Mouse (Mus musculus) spleen, postnatal 10 days (tissue): Measurements from ENCODE around the gene Mrpl39.

Experiments used
- DNase-seq, 2 experiments: peaks; one replicate each; pipeline ENCODE4 v3.0.0; 2021 to 2022; ENCODE audit warnings: low spot score in 2 of 2

The Mrpl39 gene

DNA sequence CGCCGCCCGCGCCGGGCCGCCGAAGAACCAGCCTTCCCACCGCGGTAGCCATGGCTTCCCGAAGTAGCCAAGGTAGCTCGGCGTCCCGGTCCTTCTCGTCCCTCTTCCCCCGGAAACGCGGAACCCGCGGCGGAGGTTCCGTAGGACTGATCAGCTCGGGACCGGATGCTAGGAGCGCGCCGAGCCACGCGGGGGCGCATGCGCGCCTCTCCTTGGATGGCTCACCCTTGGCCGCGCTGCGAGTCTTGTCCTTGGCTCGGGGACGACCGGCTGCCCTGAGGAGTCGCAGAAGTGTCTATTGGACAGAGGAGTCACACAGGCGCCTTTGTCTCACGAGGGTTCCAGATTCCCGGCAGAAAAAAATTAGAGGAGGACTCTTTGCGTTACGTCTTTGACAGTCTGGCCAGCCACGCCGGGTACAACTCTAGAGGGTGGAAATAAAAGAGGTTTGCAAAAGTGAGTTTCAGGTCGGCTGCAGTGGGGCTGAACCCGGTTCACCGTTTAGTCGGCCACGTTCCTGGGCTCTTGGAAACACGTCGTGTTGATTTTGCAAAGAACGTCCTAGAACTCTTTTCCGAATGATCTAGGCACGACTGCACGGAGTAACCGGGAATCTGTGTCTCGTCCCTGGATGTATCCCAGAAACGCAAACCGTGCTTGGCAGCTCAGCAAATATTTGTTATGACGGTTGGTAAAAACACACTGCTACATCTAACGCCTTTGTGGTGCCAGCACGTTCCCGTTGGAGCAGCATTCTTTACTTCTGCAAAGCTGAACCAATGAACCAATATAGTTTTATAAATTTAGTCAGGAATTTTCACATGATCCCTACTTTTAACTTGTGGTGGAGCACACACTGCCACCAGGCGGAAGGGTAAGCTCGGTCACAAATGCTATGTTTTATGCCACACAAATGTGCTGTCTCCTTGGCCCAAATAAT, at the start of gene Mrpl39:
Gene Mrpl39 (minus strand): TSS at position 577 of the 940 bp plus-strand sequence.
- DNase-seq, result peak; percentile 94 to 95

DNA sequence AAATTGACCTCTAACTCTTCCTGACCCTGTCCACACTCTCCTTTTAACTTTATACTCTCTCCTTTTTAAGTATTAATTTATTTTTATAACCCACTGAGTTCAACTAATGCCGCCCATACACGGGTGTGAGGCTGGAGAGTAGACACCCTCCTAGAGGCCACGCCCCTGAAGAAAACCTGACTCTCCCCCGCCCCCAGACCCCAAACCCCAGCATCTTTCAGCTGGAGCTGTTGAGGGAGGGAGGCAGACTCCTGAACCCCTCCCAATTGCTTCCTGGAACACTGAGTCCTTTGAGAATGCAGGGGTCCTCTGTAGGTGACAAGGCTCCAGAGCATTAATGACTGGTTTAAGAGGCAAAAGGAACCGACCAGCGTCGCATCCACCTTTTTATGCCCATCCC, 49.4 kb upstream of the Mrpl39 start:
- DNase-seq, result no peak

DNA sequence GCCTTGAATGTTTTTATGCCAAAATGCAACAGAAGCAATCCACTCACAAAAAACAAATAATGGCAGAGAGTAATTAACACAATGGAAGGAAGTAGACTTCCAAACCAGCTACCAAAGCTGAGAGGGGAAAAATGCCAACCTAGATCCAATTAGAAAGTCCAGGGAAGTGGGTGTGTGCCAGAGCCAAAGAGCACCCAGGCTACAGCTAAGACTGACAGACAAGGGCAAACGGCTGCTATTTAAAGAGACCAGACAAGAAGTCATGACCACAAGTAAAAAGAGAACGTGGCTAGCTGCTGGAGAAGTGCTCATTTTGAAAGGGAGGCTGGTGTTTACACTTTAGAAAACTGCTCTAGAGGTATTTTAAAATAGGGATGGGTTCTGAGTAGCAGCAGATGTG, 47.7 kb upstream of the Mrpl39 start:
- DNase-seq, result no peak

DNA sequence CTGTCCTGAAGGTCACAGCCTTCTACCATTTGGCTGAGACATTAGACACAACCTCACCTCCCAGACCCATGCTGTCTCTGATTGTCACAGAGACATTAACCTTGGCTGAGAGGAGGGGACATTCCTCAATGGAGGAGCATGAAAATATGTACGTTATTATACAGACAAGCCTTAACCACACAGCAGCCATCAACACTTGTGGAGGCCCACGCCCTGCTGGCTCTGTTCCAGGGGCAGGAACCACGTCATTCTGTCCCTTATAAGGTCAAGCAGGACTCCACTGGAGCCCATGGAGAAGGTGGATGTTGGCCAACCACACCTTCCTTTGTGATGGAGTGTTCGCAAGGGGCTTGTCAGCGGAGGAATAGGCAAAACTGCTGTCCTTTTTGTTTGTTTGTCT, 44.2 kb upstream of the Mrpl39 start:
- DNase-seq, result no peak

DNA sequence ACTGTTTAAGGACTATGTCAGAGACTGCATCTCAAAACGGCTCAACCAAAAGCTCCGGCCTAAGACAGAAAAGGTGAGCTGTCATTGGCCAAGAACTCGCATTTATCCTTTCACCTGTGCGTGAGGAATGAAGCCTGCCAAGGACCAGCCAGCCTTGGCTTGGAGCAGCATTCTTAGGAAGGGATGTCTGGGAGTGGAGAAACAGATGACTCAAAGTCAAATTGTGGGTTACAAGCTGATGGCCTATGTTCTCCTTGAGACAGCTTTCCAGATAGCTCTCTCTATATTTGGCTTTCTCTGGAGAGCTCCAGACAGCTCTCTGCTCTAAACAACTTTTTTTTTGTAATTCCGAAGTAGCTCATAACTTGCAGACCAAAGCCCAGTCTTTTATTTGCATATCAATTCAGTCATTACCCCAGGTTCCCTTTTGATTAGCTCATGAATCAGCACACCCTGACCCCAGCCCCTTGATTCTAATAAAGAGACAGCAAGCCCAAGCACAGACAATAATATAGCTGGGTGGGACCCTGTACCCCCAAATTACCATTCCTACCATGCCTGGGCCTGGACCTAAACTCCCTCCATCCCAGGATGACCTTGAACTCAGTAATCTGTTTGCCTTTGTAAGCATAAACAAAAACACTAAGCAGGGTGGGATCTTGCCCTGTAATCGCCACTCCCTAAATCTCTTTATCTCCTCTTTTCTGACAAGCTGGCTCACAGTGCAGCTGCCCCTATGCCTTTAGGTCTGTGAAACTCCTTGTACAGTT, 43.5 kb upstream of the Mrpl39 start:
- DNase-seq, result no peak

DNA sequence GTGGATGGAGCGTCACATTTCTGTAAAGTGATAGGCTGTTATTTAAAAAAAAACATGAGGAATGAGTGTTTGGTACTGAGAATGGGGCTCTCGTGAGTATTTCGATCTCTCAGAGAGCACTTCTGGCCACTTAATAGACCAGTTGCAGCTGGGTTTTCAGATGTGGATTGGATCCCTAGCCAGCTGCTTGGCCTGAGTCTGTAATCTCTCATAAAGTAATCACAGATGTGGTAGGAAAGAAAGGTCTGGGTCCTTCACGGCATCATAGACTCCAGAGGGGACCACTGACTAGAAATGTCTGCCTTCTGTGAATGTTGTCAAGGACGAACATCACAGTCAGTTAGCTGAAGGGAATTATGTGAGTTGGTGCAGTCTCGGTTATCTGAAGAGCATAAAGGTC, 42.9 kb upstream of the Mrpl39 start:
- no peak for DNase-seq

DNA sequence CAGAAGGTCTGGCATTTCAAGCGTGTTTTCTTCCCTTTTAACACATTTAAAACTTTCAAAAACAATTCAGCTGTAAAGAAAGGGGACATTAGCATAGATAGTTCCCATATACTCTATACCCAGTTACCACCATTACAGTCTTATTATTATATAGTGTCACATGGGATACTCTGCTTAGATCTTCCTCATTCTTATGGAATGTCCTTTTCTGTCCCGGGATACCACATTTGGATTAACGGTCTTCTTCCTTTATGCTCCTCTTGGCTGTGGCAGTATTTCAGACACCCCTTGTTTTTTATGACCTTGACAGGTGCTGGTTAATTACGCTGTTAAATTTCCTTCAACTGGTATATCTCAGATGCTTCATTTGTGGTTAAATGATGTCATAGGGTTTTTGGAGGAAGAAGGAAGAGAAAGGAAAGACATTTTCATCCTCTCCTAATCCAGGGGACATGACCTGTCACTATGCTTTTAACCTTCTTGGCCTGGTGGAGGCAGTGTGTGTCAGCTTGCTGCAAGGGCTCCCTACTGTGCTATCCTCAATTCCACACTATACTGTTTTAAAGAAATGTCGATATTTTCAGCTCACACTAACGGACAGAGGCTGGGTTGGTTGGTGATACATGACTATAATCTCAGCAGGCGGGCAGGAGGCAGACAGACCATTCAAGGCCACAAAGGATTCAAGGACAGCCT, 40.7 kb upstream of the Mrpl39 start:
- DNase-seq, result no peak

DNA sequence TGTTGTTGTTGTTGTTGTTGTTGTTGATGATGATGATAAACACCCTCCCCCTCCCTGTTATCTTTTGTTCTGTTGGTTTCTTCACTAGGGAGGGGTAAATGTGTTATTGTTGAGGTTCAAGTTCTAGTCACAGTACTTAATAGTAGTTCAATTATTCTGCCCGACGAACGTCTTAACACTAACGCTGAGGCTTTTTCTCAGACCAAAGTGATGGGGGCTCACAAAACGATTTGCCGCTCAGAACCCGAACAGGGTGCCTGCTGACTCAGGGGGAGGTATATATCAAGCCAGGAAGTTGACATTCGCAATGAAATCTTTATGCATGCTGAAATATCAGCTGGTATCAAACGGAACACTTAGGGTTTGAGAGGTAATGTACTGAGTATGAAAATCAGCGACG, 39.8 kb upstream of the Mrpl39 start:
- no peak for DNase-seq

DNA sequence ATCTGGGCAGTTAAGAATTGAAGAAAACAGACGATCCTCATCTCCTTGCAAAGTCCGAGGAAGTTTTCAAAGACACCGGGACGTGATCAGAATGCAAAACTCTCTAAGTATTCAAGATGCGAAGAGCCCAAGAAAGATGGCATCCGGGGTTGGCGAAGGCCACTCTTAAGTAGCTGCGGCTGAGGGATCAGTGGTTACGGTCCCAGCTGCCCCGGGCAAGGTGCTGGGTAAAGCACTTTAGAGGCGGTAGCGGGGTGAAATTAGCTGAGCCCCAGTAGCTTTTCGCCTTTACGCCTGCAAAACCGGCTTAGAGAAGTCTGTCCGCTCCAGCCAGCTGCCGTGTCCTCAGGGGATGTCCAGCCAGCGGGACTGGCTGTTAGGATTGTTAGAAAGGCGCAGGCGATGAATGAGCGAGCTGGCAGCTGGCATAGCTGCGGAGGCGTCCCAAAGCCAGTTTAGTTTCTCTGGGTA, 39.3 kb upstream of the Mrpl39 start:
- no peak for DNase-seq

DNA sequence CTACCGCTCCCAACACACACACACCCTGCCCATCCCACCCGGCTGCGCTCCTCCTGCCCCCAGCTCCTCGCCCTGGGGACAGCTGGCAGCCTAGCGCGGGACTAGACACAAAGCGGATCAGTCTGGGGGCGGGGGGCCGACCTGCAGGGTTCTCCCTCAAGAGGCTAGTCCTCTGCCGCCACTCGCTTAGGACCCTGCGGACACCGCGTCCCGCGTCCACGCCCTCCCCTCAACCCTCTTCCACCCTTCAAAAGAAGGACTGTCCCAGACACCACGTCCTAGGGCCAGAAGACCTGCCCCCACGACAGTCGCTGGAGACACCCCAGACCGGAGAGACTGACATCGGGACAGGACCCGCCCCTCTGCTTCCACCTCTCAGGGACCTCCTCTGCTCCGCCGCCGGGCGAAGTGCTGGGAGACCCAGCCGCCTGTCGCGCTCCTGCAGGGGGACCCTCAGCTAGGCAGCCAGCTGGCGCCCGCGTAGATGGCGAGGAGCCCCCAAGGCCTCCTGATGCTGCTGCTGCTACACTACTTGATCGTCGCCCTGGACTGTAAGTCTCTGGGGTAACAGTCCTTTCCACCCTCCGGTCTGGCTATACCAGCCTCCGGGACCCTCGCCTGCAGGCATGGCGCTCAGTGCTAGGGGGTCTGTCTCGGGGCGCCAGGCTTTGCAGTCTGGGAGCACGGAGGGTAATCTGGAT, 38.6 kb upstream of the Mrpl39 start, which contains the start of gene Jam2:
Gene Jam2 (plus strand): TSS at position 121 of the 701 bp plus-strand sequence.
- DNase-seq, result peak; percentile 5 to 19

DNA sequence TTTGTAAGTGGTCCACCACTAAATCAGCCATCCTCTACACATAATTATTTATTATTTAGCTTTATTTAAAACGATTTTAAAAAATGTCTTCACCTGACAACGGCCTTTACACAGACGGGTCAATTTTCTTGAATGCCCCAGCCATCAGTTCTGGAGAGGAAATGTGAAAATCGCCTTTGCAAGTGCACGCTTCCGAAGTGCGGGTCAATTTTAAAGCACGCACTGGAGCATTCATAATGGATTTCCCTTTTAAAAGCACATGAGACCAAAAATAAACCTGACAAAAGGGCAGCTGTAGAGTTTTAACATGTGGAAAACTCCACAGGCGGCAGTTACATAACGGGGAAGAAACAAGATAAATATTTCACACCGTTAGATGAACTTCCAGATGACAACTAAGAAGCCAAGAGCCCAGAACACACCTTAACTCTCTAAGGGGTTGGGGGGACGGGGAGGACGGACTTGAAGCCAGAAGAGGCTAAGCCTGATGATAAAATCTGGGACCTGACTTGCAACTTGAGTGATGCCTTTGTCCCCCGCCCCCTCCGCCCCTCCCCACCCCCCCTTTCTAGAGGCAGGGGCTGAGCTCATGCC, 37.8 kb upstream of the Mrpl39 start:
- DNase-seq, result no peak

DNA sequence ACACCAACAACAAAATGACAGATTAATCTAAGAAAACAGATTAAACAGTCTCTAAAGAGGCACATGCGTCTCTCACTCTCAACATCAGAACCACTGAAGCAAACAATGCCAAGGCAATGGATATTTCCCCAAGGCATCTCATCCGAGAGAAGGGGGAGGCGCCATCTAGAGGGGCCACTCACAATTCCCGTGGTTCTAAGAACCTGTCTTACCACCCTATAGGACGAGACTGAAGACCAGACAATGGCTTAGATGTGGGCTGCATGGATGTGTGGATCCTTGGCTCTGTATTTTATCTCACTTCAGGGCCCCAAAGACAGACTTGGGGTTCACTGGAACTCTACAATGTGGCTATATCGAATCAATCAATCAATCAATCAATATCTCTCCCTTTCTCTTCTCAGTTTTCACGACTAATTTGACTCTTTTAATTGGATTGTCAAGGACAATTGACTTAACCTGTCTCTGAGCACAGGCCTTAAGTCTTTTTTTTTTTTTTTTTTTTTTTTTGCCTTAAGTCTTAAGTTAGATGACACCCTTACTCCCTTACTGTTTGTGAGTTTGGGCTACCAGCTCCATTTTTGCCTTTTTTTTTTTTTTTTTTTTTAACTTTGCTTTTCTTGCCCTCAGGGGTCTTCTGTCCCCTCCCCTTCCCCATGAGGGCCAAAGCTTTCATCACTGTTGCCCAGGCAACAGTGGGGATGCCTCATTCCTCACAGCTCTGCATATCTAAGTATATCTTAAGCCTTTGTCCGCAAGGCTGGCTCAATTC, 37.1 kb upstream of the Mrpl39 start:
- DNase-seq, result no peak

DNA sequence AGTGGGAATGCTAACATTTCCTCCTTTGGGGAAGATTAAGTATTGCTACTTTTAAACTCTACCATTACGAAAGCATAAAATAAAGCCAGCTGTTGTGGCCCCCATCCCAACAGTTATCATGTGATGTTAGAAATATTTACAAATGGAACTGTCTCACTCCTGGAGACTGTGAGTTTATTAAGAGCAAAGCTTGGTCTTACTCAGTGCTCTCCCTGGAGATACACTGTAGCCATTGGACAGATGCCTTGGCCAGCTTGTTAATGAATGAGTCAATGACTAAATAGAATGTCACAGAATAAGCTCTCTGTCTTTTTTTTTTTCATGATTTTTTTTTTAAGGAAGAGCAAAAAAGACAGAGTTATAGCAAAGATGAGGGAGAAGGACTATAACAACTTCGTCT, 35.9 kb upstream of the Mrpl39 start:
- no peak for DNase-seq

DNA sequence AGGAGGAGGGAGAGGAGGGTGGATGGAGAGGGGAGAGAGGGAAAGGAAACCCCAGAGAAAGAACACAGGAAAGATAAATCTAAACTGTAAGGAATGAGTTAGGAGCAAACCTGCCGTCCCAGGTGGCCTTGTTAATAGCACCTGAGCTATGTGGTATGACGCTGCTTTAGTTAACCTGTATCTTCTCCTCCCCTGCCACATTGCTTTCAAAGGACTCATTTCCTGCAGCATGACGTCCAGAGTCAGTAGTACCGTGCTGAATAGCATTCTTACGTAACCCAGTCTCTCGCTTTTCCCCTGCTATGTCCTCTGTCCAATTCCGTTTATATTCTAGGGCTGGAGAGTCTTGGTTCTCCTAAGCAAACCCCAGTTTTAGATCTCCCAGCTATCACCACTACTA, 35.3 kb upstream of the Mrpl39 start:
- DNase-seq, result no peak

DNA sequence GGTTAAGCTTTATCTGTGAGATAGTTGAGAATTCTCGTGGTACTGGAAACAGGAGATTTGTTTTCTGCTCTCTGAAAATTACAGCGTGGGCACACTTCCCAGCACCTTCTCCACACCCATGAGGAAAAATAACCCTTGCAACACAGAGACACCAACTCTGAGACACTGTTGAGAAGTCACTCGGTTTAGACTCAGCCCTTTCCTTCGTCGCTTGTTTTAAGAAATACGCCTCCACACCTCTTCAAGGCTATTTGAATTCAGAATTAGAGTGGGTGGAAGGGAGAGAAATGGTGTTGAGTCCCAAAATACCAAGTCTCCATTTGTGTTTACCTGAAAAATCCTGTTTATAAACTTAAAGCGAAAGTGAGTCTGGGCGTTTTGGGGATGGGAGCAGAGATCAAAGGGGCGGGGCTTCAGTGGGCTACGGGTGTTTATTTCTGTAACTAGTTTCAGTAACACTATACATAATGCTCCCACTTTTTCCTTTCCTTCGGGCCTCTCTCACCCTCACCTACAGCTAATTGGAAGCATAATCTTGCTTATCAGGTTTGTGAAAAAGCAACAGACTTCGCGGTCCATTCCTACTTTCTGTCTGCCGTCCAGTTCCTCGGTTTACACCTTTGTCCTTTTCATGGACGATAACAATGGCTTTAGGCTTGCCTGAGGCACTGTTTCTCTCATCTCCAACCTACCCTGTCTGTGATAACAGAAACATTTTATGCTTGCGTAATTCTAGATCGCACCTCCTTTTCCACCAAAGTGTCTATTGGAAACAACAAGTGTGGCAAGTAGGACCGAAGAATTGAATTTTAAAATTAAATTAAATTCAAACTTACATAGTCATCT, 34.3 kb upstream of the Mrpl39 start:
- DNase-seq, result no peak

DNA sequence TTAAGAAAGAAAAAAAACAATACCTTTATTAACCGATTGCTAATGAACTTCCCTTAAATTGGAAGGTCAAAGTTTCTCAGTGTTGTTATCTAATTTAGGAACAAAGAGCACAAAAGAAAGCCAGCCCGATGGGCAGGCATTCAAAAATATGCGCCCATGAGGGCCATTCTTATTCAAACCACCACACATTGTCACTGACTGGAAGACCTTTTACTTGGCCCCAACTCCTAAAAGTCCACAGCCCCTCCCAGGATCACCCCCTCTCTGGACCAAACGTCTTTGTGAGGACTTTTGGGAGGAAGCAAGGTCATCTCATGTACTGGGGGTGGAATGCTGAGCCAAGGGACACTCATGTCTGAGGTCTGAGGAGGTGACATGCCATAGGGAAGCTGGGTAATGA, 33.6 kb upstream of the Mrpl39 start:
- DNase-seq, result no peak

DNA sequence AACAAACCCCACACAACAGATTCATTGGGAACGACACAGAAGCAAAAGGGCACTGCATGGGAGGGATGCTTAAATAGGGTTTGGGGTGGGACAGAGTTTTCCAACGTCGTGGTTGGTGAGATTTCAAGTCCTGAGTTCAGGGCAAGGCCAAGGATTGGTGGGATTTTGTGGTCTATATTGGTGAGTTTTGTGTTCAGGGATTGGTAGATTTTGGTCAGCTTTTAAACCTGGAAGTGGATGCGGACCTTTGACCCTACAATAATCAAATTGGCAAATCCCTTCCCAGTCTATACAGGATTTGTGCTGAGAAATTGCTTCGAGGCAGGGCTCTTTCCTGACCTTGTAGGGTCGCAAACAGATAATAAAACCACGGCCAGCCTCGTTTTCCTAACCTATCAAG, 32.4 kb upstream of the Mrpl39 start:
- no peak for DNase-seq

DNA sequence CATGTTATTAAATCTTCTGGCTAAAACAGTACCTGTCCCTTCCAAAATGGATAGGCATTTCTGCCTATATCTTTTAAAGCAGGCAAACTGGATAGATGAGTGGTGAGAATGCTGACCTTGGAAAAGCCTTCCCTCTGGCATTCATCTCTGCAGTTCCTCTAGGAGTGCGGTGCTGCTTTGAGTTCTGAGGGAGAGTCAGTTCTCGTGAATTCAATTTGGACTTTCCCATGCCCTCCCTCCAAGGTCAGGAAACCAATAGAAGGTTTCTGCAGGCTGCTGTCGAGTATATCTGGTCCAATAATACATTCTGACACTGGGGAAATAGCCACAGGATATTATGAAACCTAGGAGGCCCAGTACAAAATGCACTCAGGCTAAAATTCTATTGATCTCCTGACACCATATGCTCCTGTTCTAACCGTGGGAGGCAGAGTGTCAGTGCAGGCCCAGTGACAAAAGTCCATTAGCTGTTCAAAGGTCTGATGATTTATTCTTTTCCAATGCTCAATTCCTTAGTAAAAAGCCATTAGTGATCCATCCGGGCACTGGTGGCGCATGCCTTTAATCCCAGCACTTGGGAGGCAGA, 10.3 kb upstream of the Mrpl39 start:
- no peak for DNase-seq
